9 mouse cellular contexts compared by ENCODE assay signal in genomic region chr10:83914401-83915132, GRCm38 (mm10).
DNase-seq lines count a peak whose midpoint lies in the region; ATAC-seq lines count a peak whose summit lies in the region.
"Had no signal": no experiment of that assay in that cellular context is flagged by ENCODE, and none has a peak within 500 bp of the region (broad histone marks: within the 10 kb centered on the region; RNA-seq: fewer than 3 reads in every experiment).

No protein-coding gene starts in this region.

- WGBS in hindbrain, embryonic 13.5 days, result 19% methylated on average over 12 of the region's 12 CpGs
- WGBS in midbrain, embryonic 11.5 days, result 34% methylated on average over 12 of the region's 12 CpGs

- no peaks in the 10 kb centered on the region for H3K27me3 ChIP-seq in hindbrain, embryonic 13.5 days
- H3K27me3 ChIP-seq in midbrain, embryonic 11.5 days (ENCODE audit: control insufficient read depth, insufficient read depth, low read length), result no peaks in the 10 kb centered on the region

- no peak overlapping the region for H3K4me2 ChIP-seq in hindbrain, embryonic 13.5 days
- H3K4me2 ChIP-seq in midbrain, embryonic 11.5 days, result peak overlapping the region; percentile 19

- no peaks in the 10 kb centered on the region for H3K9me3 ChIP-seq in hindbrain, embryonic 13.5 days
- H3K9me3 ChIP-seq in midbrain, embryonic 11.5 days (ENCODE audit: control insufficient read depth, low read length), result no peaks in the 10 kb centered on the region

- H3K4me1 ChIP-seq in hindbrain, embryonic 13.5 days (replicated peaks), result peaks cover 20% of the 10 kb centered on the region
- peaks cover 20% of the 10 kb centered on the region for H3K4me1 ChIP-seq in midbrain, embryonic 11.5 days (ENCODE audit: control insufficient read depth, insufficient read depth, low read length)

- H3K9ac ChIP-seq in hindbrain, embryonic 13.5 days, result 0 out of 2 replicates have a peak overlapping the region, but pooled peaks have one; percentile 35
- H3K9ac ChIP-seq in midbrain, embryonic 11.5 days (ENCODE audit: low read length), result no peak overlapping the region

- H3K4me3 ChIP-seq in hindbrain, embryonic 13.5 days, result no peak overlapping the region
- H3K4me3 ChIP-seq in midbrain, embryonic 11.5 days (ENCODE audit: low read depth, low read length), result no peak overlapping the region

- 0 out of 2 replicates have a peak, but pooled peaks have one; percentile 65 for ATAC-seq in hindbrain, embryonic 13.5 days (ENCODE audit: low FRiP score)
- peak; percentile 91 for ATAC-seq in midbrain, embryonic 11.5 days (ENCODE audit: low FRiP score)

- DNase-seq in spleen, postnatal 36 days (ENCODE audit: low spot score in 2 of 2), result peak; percentile 33 to 40
- DNase-seq in spleen, postnatal 14 days (ENCODE audit: low spot score in 2 of 2), result no peak
- peak; percentile 91 for DNase-seq in midbrain, embryonic 11.5 days (ENCODE audit: low spot score, missing footprints)
- no peak for DNase-seq in layer of hippocampus, adult 11-12 months (ENCODE audit: low spot score)
- DNase-seq in cerebellum, postnatal 14 days, result no peak
- no peak for DNase-seq in cerebellum, postnatal 10 days
- DNase-seq in heart, postnatal 4 days, result no peak
- DNase-seq: thymus, postnatal 14 days had no signal

- peak overlapping the region; percentile 46 for H3K27ac ChIP-seq in hindbrain, embryonic 13.5 days
- H3K27ac ChIP-seq in midbrain, embryonic 11.5 days (ENCODE audit: low read depth, low read length), result peak overlapping the region; percentile 49

- H3K36me3 ChIP-seq in hindbrain, embryonic 13.5 days, result no peaks in the 10 kb centered on the region
- no peaks in the 10 kb centered on the region for H3K36me3 ChIP-seq in midbrain, embryonic 11.5 days (ENCODE audit: control insufficient read depth, insufficient read depth, low read length)

Comparison
In these comparisons a context has a peak if more than half of its experiments do, and no peak if none do; other contexts are left out.
1. DNase-seq: peak in spleen, postnatal 36 days (2 of 2) and midbrain, embryonic 11.5 days (single experiment); none in spleen, postnatal 14 days (0 of 2), layer of hippocampus, adult 11-12 months (single experiment), cerebellum, postnatal 14 days (0 of 2), cerebellum, postnatal 10 days (0 of 2) and heart, postnatal 4 days (single experiment).